Mouse (Mus musculus): ENCODE measurements around the gene Slc41a2.

DNA sequence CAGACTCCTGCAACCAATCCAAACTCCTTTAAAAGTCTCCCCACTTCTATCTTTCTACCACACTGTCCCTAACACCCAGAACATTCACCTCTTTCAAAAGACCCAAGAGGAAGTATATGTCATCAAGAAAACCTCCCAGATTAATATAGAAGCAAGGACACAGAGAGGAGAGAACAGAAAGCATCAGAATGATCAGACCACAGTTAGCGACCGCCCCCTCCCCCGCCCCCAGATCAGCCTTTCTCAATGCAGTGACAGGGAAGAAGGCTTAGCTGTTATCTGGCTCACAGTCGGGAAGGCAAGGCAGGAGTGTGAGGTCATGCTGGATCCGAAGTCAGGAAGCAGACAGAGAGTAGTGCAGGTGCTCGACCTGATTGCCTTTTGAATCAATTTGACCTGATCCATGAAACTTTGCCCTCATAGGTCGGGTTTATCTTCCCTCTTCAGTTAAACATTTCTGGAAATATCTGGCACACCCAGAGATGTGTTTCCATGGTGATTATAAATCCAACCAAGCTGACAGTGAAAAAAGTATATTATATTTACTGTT is 15.1 kb downstream of the Slc41a2 start:
- TF ChIP-seq CTCF (IDR thresholded peaks at IDR 0.05; ENCODE audit: borderline replicate concordance, insufficient read depth, low read depth, low read length) (no peak), POLR2A (IDR thresholded peaks at IDR 0.05; ENCODE audit: borderline replicate concordance, insufficient read depth, low read length) (no peak)

All from cerebellum, adult 2 months (tissue).